Mouse (Mus musculus) stomach, postnatal 0 days (tissue): ENCODE results near the gene Stoml1.

ENCODE experiments used
- CTCF ChIP-seq: IDR thresholded peaks from 2 replicates; pipeline ENCODE4 v1.5.1; 2016; ENCODE audit warnings: antibody characterized with exemption, low read depth, mild to moderate bottlenecking, moderate library complexity
- EP300 ChIP-seq: optimal IDR thresholded peaks from 2 replicates; pipeline ENCODE3; 2016; ENCODE audit warnings: antibody characterized with exemption

DNA sequence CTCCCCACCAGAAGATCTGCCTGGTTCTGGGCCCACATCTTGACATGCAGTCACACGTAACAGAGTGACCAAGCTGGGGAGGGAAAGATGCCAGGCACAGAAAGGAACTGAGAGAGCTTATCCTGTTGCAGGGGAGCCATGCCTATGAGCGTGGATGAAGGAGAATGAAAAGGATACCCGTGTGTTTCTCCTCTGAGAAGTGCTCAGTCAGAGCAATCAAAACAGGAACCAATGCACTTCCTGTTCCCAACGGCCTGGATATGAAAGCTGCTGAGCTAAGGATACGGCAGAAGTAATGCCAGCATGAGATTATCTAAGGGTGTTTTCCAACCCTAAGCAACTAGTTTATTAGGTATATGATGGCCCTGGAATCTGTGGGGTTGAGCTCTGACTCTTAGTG, 20.6 kb upstream of the Stoml1 start:
- TF ChIP-seq CTCF = no peak
- TF ChIP-seq EP300 = no peak
